Mouse (Mus musculus) CH12.LX (cell line): ENCODE results near the gene Asb14. TPM values are rescaled to one million over a fixed set of nuclear protein-coding genes. Genes with fewer than 3 reads are reported as not detected.

Source experiments
- DNase-seq: peaks from one replicate; pipeline ENCODE4 v3.0.0-alpha.2; 2013; ENCODE audit errors: extremely low read depth
- H3K27ac ChIP-seq: 2 replicates; pipeline ENCODE4 v1.5.1; 2012; ENCODE audit warnings: low read depth, mild to moderate bottlenecking, control low read depth, moderate library complexity; ENCODE audit not compliant: insufficient read depth
- H3K27me3 ChIP-seq: replicated peaks from 2 replicates; pipeline ENCODE3; 2012; ENCODE audit warnings: inconsistent platforms
- H3K36me3 ChIP-seq, 2 experiments: replicated peaks in 1 of 2; 2 replicates each; pipeline versions ENCODE3 to v1.6.1; 2012; ENCODE audit warnings: inconsistent platforms in 1 of 2, low read length in 1 of 2, mild to moderate bottlenecking in 1 of 2, mixed read lengths in 1 of 2, moderate library complexity in 1 of 2; ENCODE audit not compliant: control insufficient read depth in 1 of 2, insufficient read depth in 1 of 2
- H3K4me1 ChIP-seq, 2 experiments: 2 replicates each; pipeline ENCODE4 v1.6.1; 2012; ENCODE audit warnings: inconsistent platforms in 1 of 2, moderate library complexity in 1 of 2; ENCODE audit not compliant: insufficient read depth in 2 of 2, control insufficient read depth in 1 of 2
- H3K4me2 ChIP-seq: 2 replicates; pipeline ENCODE4 v1.6.1; 2012; ENCODE audit warnings: low read depth, mild to moderate bottlenecking, control low read depth; ENCODE audit not compliant: poor library complexity, insufficient read depth, severe bottlenecking
- H3K4me3 ChIP-seq, 3 experiments: fragments of 150-350 bp in 1 of 3; sonication (generic) in 1 of 3; replicated peaks in 1 of 3; 2 replicates each; pipeline versions ENCODE3 to v1.5.1; 2011 to 2012; ENCODE audit warnings: low read depth in 2 of 3, low read length in 2 of 3, mild to moderate bottlenecking in 2 of 3, moderate library complexity in 2 of 3, control low read depth in 1 of 3, improper control_type of control experiment in 1 of 3, inconsistent platforms in 1 of 3, mixed read lengths in 1 of 3; ENCODE audit not compliant: poor library complexity in 1 of 3
- H3K79me2 ChIP-seq: replicated peaks from 2 replicates; pipeline ENCODE4 v1.6.1; 2012; ENCODE audit warnings: mild to moderate bottlenecking, moderate library complexity; ENCODE audit not compliant: control insufficient read depth, poor library complexity, insufficient read depth, severe bottlenecking; ENCODE audit errors: extremely low read depth
- H3K9ac ChIP-seq: 2 replicates; pipeline ENCODE4 v1.6.1; 2012; ENCODE audit warnings: low read depth, mild to moderate bottlenecking, control low read depth, moderate library complexity; ENCODE audit not compliant: insufficient read depth
- H3K9me3 ChIP-seq: replicated peaks from 2 replicates; pipeline ENCODE3; 2012; ENCODE audit warnings: low read length, inconsistent platforms, mixed read lengths
- HCFC1 ChIP-seq: IDR thresholded peaks from 2 replicates; pipeline ENCODE4 v1.6.1; 2012; ENCODE audit warnings: low read depth, mild to moderate bottlenecking, inconsistent platforms, low read length, improper control_type of control experiment
- IRF4 ChIP-seq: IDR thresholded peaks from 2 replicates; pipeline ENCODE4 v1.6.1; 2014; ENCODE audit warnings: low read depth, mild to moderate bottlenecking, inconsistent platforms, low read length, improper control_type of control experiment
- JUND ChIP-seq: conservative IDR thresholded peaks from 2 replicates; pipeline ENCODE4 v1.6.1; 2011; ENCODE audit warnings: low read depth, low read length, improper control_type of control experiment
- KAT2A ChIP-seq: IDR thresholded peaks from 2 replicates; pipeline ENCODE4 v1.6.1; 2012; ENCODE audit warnings: low read length, improper control_type of control experiment, inconsistent platforms; ENCODE audit not compliant: insufficient replicate concordance
- MAFK ChIP-seq: IDR thresholded peaks from 2 replicates; pipeline ENCODE4 v1.6.1; 2011; ENCODE audit warnings: low read length, improper control_type of control experiment; ENCODE audit not compliant: insufficient replicate concordance
- MAZ ChIP-seq: IDR thresholded peaks from 2 replicates; pipeline ENCODE4 v1.6.1; 2012; ENCODE audit warnings: low read depth, mild to moderate bottlenecking, inconsistent platforms, low read length, improper control_type of control experiment, moderate library complexity
- MYC ChIP-seq: IDR thresholded peaks from 2 replicates; pipeline ENCODE4 v1.6.1; 2011; ENCODE audit warnings: low read depth, mild to moderate bottlenecking, improper control_type of control experiment, low read length
- NRF1 ChIP-seq: IDR thresholded peaks from 2 replicates; pipeline ENCODE4 v1.6.1; 2014; ENCODE audit warnings: low read depth, mild to moderate bottlenecking, inconsistent platforms, low read length, improper control_type of control experiment, moderate library complexity
- PAX5 ChIP-seq: IDR thresholded peaks from 2 replicates; pipeline ENCODE4 v1.6.1; 2012; ENCODE audit warnings: low read length, inconsistent platforms, mixed read lengths
- RAD21 ChIP-seq: IDR thresholded peaks from 2 replicates; pipeline ENCODE4 v1.6.1; 2011; ENCODE audit warnings: low read depth, mild to moderate bottlenecking, low read length, improper control_type of control experiment, moderate library complexity
- SMC3 ChIP-seq: IDR thresholded peaks from 2 replicates; pipeline ENCODE4 v1.6.1; 2011; ENCODE audit warnings: low read depth, low read length, improper control_type of control experiment
- TBP ChIP-seq: conservative IDR thresholded peaks from 2 replicates; pipeline ENCODE4 v1.6.1; 2011; ENCODE audit warnings: low read depth, low read length, improper control_type of control experiment
- TCF12 ChIP-seq: IDR thresholded peaks from 2 replicates; pipeline ENCODE4 v1.6.1; 2014; ENCODE audit warnings: low read depth, mild to moderate bottlenecking, inconsistent platforms, low read length, improper control_type of control experiment
- UBTF ChIP-seq: IDR thresholded peaks from 2 replicates; pipeline ENCODE4 v1.6.1; 2012; ENCODE audit warnings: low read depth, mild to moderate bottlenecking, inconsistent platforms, low read length, improper control_type of control experiment, moderate library complexity
- USF2 ChIP-seq: conservative IDR thresholded peaks from 2 replicates; pipeline ENCODE4 v1.6.1; 2011; ENCODE audit warnings: low read depth, low read length, improper control_type of control experiment
- ZC3H11A ChIP-seq: IDR thresholded peaks from 2 replicates; pipeline ENCODE4 v1.6.1; 2012; ENCODE audit warnings: low read depth, mild to moderate bottlenecking, inconsistent platforms, low read length, improper control_type of control experiment
- ZMIZ1 ChIP-seq: IDR thresholded peaks from 2 replicates; pipeline ENCODE4 v1.6.1; 2012; ENCODE audit warnings: low read depth, mild to moderate bottlenecking, inconsistent platforms, low read length, improper control_type of control experiment
- ZNF384 ChIP-seq: IDR thresholded peaks from 2 replicates; pipeline ENCODE4 v1.6.1; 2012; ENCODE audit warnings: low read depth, low read length, improper control_type of control experiment, inconsistent platforms
- dilution Hi-C: fragments of 300-500 bp; cut with MboI; formaldehyde crosslinking; loops from 2 replicates; pipeline ENCODE4 v1.14.3; 2020; ENCODE audit warnings: low sequenced_read_pairs; ENCODE audit not compliant: extremely low pct_unique_long_range_greater_than_20kb, extremely low pct_ligation_motif_present
- in situ Hi-C: fragments of 300-500 bp; cut with MboI; formaldehyde crosslinking; loops from 3 replicates; pipeline ENCODE4 v1.14.3; 2019; ENCODE audit warnings: low sequenced_read_pairs, low pct_ligation_motif_present, low pct_unique_long_range_greater_than_20kb, mixed read lengths
- polyA plus RNA-seq: library from polyadenylated mRNA; unstranded; fragments of >175 nt; gene quantifications from 2 replicates; pipeline ENCODE4 v1.2.1, GENCODE M21; 2012; ENCODE audit warnings: low read depth; ENCODE audit not compliant: insufficient read length
- total RNA-seq, 2 experiments: library from RNA; depleted of rRNA; stranded (reverse); fragments of 300-350 nt in 1 of 2; fragments of >200 nt in 1 of 2; gene quantifications; 2 replicates each; pipeline ENCODE4 v1.2.3; 2012 to 2014

Asb14 gene
- total and polyA plus RNA-seq, 3 experiments: not detected

- H3K4me1 ChIP-seq: peaks cover 3 to 4% of the 10 kb centered on the region in 2 experiments; a peak in 3 of 4 replicates
- in situ Hi-C loops (no loop called here), dilution Hi-C loops (no loop called here)
- no peaks in the 10 kb centered on the region for H3K9me3 ChIP-seq
- no peak overlapping the region for H3K4me3 ChIP-seq
- no peak overlapping the region for H3K4me2 ChIP-seq
- no peak overlapping the region for H3K27ac ChIP-seq
- DNase-seq: no peak
- H3K27me3 ChIP-seq: no peaks in the 10 kb centered on the region
- no peaks in the 10 kb centered on the region for H3K79me2 ChIP-seq
- 0 out of 2 replicates have a peak overlapping the region, but pooled peaks have one; percentile 18 for H3K9ac ChIP-seq
- TF ChIP-seq SMC3 (no peak), TBP (peak; percentile 68; the same call in 1 of the 2 replicates), JUND (no peak), TCF12 (no peak), ZMIZ1 (no peak), ZNF384 (no peak), KAT2A (no peak), MAZ (no peak), UBTF (0 out of 2 replicates have a peak, but pooled peaks have one; percentile 44), IRF4 (no peak)
- TF ChIP-seq, all 38 proteins: peak for 2
- no peaks in the 10 kb centered on the region for H3K36me3 ChIP-seq
These were observed 26.1 kb upstream of the Asb14 start for GRCm38 (mm10) chr14:26868299-26868698.

DNA sequence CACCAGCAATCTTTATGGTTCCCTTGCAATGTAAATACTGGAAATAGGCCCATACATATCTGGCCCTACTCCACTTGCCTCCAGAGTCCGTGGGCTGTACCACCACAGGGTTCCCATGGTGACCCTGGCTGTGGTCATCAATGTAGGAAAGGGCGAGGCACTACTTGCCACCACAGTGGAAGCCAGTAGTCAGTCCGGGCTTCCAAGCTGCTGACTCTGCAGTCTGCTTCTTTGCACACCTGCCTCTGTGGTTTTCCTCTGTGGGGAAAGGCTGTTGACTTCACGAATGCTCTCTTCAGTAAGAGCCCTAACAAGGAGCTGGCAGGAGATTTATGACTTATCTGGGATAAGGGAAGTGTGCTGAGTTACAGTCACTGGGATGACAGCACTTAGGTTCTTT, 15.6 kb upstream of the Asb14 start:
- no peak for TF ChIP-seq SMC3
- peak; percentile 85 for TF ChIP-seq MAFK
- Histone ChIP-seq H3K4me3 (no peak overlapping the region), H3K27ac (no peak overlapping the region), H3K4me1 (peaks cover 6 to 8% of the 10 kb centered on the region in 2 experiments; a peak in 3 of 4 replicates), H3K27me3 (no peaks in the 10 kb centered on the region), H3K9ac (no peak overlapping the region), H3K79me2 (no peaks in the 10 kb centered on the region), H3K4me2 (no peak overlapping the region), H3K9me3 (no peaks in the 10 kb centered on the region), H3K36me3 (no peaks in the 10 kb centered on the region)
- in situ Hi-C loops (no loop called here), dilution Hi-C loops (no loop called here)
- DNase-seq: no peak

DNA sequence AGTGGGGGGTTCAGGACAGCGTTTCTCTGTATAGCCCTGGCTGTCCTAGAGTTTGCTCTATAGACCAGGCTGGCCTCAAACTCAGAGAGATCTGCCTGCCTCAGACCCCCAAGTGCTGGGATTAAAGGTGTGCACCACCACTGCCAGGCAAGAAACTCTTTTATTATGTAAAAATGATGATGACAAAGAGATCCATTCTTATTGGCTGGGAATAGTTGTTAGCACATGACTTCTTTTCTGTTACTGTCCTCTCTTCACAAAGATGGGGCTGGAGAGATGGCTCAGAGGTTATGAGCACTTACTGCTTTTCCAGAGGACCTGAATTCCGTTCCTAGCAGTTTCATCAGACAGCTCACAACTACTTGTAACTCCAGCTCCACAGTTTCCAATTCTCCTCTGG, 14.4 kb upstream of the Asb14 start:
- Histone ChIP-seq H3K36me3 (no peaks in the 10 kb centered on the region), H3K4me1 (peaks cover 6 to 8% of the 10 kb centered on the region in 2 experiments; a peak in 3 of 4 replicates), H3K9ac (no peak overlapping the region), H3K27me3 (no peaks in the 10 kb centered on the region), H3K79me2 (no peaks in the 10 kb centered on the region), H3K27ac (no peak overlapping the region), H3K4me2 (no peak overlapping the region)
- dilution Hi-C loops (no loop called here), in situ Hi-C loops (no loop called here)
- no peak for DNase-seq
- TF ChIP-seq RAD21 (no peak), USF2 (no peak), NRF1 (no peak), MYC (no peak), JUND (no peak), HCFC1 (no peak), PAX5 (no peak), SMC3 (no peak), ZC3H11A (no peak)
- TF ChIP-seq, all 38 proteins: peak for 0
- H3K4me3 ChIP-seq: no peak overlapping the region
- no peaks in the 10 kb centered on the region for H3K9me3 ChIP-seq
